Mouse (Mus musculus): ENCODE measurements at regions not wholly inside any gene's neighbourhood (a gene's known extent, or its start where the extent isn't known, plus 50 kb on each side); places are given as distances from the start of the nearest gene placed in this dataset.

- TF ChIP-seq POLR2A (IDR thresholded peaks at IDR 0.05; ENCODE audit: low read depth, low read length) (no peak), CTCF (conservative IDR thresholded peaks at IDR 0.05; ENCODE audit: insufficient read depth, insufficient read length, low read depth, low read length) (no peak)
Observed at GRCm38 (mm10) chr8:90013755-90014154, 334.4 kb downstream of the Tox3 start.

Data from kidney, adult 2 months (tissue).